Mouse (Mus musculus) right cerebral cortex, adult 2 months (tissue): ENCODE data around the gene Tvp23a.

ENCODE experiments used
- DNase-seq, 2 experiments: peaks; one replicate each; pipeline ENCODE4 v3.0.0; 2021 to 2022; ENCODE audit warnings: low spot score in 2 of 2

The Tvp23a gene

DNA sequence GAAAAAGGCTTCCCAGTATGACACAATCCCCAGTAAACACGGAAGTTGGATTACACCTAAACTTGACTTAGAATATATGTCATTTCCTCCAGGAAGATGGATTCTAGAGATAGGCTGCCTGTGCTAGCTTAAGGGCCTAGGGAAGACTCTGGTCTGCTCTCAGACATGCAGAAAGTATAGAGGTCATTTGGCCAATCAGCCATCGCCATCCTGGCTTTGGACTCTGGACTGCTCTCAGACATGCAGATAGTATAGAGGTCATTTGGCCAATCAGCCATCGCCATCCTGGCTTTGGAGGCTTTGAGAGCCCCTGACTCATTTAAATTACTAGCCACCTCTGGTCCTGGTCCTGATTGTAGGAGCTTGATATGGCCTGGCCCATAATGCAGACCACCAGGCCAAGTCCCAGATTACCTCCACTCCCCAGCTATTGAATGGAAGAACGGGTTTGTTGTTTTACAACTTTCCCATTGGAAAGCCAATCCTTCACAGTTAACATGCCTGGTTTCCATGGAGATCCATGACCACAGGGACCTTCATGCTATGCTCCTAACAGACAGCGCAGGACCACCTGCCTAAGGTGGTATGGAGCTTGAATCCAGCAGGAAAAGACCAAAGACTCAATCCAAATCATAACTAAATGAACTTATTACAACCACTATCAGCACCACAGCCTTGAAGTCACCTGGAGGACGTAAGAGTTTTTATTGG is 6.9 kb upstream of the Tvp23a start:
- DNase-seq = no peak

DNA sequence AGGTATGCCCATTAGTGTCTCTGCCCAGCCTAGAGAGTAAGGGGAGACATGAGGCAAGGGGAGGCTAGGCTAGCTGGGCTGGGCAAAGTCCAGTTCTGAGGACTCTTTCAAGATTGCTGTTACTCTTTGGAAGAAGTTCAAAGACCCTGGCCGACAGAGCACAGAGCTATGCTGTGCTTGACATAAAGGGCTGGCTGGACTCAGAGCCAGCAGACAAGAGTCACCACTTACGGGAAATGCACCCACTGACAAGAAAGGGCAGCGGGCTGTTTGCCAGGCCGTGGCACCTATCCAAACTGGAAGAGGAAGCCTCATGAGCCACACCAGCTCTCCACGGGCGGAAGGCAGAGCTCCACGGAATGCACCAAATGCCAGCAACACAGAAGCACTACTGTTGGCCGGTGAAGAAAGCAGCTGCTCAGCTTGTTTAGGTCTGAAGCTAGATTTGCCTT is 5.3 kb upstream of the Tvp23a start:
- peak; percentile 61 to 71 for DNase-seq

DNA sequence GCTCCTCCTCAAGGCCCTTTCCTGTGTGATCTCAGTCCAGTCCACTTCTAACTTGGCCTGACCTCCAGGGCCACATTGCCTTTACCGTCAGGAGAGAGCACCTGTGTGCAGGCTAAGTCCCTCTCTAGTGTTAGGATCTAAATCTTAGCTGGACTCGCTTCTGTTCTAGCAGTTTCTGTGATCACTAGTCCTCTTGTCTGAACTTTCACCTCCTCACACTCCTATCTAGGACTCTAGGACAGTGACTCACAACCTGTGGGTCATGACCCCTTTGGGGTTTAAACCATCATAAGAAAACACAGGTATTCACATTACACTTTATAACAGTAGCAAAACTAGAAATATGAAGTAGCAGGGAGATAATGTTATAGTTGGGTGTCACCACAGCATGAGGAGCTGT is 4.7 kb upstream of the Tvp23a start:
- no peak for DNase-seq

DNA sequence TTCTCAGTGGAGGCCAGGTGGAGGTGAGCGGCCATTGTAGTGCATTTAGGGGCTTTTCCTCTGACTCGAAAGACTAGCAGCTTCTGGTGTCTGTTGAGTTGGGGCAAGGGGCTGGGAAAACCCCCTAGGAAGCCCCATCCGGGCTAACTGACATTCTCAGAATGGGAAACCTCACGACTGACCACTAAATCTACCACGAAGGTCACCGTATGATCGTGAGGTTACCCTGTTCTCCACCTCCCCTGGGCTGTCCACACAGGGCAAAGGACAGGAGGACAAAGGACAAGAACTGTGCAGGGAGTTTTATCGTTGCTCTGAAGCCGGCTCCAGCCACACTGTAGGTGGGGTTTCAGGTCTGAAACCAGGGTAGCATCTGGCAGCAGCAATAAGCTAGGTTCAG is 1.8 kb upstream of the Tvp23a start:
- DNase-seq = no peak

DNA sequence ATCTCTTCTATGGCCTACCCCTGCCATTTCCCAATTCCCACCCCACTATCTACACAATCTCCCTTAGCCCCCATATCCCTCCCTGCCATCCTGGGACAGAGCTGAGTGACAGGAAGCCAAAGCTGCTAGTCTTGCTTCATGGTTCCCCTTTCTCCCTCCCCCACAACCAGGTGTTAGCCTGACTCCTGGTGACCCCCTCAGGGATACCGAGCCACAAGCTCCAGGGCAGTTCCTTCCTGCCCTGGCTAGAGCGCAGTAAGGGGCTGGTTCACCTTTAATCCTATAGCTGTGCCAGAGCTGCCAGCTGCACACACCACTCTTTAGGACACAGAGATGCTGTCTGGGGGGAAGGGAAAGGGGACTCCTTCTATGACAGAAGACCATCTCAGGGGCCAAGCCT is 619 bp upstream of the Tvp23a start:
- no peak for DNase-seq

DNA sequence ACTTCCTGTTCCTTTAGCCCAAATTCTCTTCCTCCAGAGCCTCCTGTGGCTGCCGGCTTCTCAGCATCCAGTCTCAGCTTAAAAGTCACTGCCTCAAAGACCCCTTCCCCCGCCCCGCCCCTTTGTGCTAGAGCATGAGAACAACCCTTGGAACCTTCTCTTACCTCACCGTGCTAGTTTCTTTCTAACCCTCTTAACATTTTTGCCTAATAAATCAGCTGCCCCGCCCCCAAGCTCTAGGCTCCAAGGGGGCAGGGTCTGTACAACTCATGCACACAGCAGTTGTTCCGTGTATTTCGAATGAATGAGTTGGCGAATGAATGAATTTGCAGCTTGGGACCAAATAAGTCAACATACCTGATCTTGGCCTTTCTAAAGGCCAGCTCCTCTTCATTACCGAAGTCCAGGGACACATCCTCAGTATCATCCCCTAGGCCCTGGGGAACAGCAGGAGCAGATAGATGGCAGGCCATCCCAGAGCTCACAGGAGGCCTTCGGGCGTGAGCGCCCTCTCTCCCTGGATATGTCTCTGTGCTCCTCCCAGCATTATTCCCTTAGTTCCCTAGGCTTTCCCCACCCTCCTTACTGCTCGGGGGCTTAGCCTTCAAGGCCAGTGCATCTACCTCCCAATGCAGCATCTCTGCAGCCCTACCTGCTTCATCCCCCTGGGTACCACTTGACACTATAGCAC is 444 bp downstream of the Tvp23a start:
- DNase-seq = peak in 1 of 2 experiments; percentile 21

DNA sequence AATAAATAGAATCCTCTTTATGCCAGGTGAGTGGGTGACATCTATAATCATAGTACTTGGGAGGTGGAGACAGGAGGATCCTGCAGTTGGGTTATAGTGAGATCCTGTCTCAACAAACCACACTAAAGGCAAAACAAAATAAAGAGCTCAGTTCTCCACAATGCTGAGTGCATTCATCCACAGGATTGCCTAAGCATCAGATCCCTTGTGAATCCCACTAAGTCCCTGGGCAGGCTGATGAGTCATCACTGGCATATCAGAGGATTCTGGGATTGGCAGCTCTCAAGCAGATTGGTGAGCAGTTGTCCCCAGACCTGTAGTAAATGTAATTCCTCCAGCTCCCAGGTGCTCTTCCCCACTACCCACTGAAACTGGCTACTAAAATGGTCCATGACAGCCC is 3.4 kb downstream of the Tvp23a start:
- no peak for DNase-seq

GRCm38 (mm10) chr16:10441761-10442160 is 5.4 kb downstream of the Tvp23a start:
- no peak for DNase-seq

GRCm38 (mm10) chr16:10441328-10441727 is 5.8 kb downstream of the Tvp23a start:
- no peak for DNase-seq

DNA sequence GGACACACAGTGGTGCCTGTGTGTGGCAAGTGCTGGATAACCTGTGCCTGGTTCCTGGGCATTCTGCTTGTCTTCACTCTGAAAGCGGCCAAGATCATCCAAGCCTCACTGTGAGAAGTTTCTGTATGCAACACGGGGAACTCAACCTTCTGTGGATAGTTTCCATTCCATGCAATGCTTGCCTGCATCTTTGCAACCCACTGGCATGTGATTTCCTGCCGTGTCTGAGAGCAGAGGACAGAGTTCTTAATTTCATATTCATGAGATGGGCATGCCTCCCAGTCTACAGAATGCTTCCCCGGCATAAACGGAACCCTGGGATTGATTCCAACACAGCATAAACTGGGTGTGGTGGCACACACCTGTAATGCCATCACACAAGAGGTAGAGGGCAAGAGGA is 9.1 kb downstream of the Tvp23a start:
- DNase-seq = no peak

DNA sequence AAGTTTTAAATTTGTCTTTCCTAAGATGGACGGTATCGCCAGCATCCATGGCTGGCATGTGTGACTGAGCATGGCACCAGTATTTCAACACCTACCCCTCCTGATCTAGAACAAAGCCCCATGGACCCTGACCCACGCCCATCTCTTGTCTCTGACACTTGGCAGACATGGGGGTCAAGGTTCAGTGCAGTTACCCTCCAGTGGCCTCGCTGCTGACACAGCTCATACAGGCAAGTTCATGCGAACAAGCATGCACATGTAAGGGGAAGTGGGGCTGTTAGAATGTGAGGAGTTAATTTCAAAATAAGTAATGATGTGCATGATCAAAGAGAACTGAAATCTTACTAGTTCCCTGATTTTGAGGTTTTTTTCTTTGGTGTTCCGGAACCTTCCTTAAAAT is 11.0 kb downstream of the Tvp23a start:
- DNase-seq = no peak

DNA sequence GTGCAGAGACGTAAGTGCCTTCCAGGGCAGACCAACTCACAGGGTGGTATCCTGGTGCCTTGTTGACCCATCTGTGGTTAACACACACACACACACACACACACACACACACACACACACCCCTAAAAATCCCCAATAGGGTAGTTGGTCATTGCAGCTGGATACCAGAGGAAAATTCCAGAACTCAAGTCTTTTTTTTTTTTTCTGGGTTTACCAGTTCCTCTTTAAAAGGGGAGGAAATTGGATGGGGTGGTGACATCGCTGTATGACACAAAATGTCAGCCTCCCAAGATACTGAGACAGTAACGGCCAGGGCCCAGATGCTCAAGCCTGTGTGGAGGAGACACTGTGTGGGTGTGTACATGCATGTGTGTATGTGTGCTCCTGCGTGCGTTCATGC is 13.8 kb downstream of the Tvp23a start:
- no peak for DNase-seq

DNA sequence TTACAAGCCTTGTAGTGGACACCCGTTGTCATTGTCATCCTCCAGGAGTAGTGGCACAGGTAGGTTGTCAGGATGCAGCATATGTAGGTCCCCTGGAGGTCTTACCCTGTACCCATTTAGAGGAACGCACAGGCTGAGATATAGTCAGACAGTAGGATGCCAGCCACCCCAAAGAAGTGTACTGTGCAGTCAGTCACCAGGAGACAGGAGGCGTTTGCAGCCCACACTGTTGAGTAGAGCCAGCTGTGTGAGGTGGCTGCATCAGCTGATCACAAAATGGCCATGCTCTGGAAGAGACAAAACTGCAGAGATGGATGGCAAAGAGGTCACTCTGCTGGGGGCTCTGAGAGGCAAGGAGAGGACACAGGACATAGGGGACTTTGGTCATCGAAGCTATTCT is 14.8 kb downstream of the Tvp23a start:
- DNase-seq = peak in 1 of 2 experiments; percentile 34

DNA sequence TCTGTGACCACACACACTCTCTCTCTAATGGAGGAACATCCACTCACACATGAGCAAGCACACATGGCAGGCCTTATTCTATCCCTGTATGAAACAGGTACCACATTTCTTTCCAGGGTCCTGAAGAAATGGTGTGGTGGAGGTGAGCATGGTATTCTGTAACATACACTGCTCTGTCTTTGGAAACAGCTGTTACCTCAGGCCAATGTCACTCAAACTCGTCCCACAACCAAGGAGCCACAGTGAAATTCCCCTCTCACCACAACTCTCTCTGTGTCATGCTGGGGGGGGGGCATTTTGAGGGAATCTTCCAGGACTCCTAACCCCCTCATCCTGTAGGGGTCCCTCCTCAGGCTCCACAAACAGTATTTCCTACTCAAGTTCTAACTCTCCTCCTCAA is 15.3 kb downstream of the Tvp23a start:
- DNase-seq = no peak

GRCm38 (mm10) chr16:10420447-10421054 is 26.6 kb downstream of the Tvp23a start:
- DNase-seq = no peak

- no peak for DNase-seq
Measured at GRCm38 (mm10) chr16:10417723-10418259, 29.4 kb downstream of the Tvp23a start.

DNA sequence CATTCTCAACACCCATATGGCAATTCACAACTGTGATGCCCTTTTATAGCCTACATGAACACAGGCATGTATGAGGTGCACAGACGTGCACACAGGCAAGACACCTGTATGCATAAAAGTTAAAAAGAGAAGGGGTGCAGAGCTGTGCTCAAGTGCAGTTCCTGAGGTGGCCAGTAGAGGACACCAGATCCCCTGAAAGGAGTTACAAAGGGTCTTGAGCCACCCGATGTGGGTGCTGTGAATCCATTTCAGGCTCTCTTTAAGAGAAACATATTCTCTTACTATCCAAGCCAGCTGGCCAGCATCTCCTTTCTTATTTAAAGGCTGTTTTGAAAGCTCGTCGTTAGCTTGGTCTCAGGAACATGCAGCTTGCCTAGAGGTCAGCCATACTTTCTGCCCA is 30.3 kb downstream of the Tvp23a start:
- no peak for DNase-seq

GRCm38 (mm10) chr16:10415976-10416375 is 31.2 kb downstream of the Tvp23a start:
- peak in 1 of 2 experiments; percentile 33 for DNase-seq

DNA sequence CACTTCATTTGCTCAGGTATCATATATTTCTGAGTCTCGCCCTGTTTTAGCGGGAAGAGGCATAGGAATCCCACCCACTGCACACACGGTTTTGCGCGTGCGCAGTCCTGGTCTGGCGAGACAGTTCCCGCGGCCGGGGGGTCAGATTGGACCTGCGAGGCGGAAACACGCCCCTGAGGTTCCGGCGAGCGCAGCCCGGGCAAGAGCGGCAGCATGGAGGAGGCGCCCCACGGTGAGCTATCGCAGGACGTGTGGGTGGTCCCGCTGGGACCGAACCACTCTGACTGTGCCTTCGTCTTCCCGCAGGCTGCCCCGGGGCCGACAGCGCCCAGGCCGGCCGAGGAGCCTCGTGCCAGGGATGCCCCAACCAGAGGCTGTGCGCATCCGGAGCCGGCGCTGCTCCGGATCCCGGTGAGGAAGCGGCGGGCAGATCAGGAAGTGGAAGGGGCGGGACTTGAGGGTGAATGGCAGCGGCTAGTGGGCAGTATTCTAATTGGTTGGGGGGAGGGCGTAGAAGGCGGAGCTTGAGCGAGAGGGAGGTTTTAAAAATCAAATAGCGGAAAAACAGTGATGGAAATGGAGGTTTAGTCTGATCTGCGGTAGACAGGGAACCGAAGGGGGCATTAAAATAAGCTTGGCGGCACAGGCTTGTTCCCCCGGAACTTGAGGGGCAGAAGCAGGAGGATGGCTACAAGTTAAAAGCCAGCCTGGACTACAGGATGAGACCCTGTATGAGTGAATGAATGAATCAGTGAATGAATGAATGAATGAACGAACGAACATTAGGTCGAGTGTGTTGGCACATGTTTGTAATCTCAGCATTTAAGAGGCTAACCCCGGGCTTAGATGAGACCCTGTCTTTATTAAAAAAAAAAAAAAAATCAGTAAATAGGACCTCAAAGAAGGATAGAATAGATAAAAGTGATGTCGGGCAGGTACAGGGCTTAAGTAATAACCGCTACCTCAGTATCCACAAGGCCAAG is 35.1 kb downstream of the Tvp23a start, which contains the start of gene Nubp1:
Gene Nubp1 (plus strand): TSS at position 185 of the 983 bp plus-strand sequence.
- DNase-seq = peak; percentile 93 to 95

GRCm38 (mm10) chr16:10399160-10399559 is 48.0 kb downstream of the Tvp23a start:
- peak; percentile 90 to 94 for DNase-seq

DNA sequence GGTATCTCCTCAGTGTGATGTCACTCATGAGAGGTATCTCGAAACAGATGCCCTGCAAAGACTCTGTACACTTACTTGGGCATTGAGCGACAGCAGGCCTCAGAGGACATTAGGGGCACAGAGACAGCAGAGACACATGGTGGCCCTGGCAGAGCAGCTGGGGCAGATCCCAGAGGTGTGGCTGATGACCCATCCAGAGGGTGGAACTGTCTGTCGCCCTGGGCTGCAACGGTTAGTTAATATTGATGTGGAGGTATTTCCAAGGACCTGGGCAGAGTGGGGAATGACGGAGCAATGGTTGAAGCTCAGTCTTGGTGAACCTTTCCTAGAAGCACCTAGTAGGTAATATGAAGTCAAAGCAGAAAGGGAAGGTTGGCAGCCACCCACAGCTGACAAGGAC is 48.4 kb downstream of the Tvp23a start:
- DNase-seq = no peak
